Mouse (Mus musculus): ENCODE results near the gene Lrrc66.
A peak's percentile ranks its signal among the peaks of the same experiment; 100 is the strongest.
"Not testable (repeated sequence)": the region's sequence is repeated elsewhere in the genome, so short reads cannot be mapped to it uniquely, and the experiment has no call there.

Gene Lrrc66

GRCm38 (mm10) chr5:73613296-73613695 is 19.0 kb downstream of the Lrrc66 start:
- no peak for DNase-seq (ENCODE audit: low spot score in 2 of 2)

- no peak for DNase-seq (ENCODE audit: low spot score in 2 of 2)
These were observed 21.3 kb downstream of the Lrrc66 start for GRCm38 (mm10) chr5:73611071-73611470.

- DNase-seq (ENCODE audit: low spot score in 2 of 2), result peak in 1 of 2 experiments; percentile 28
These were observed 27.4 kb downstream of the Lrrc66 start for GRCm38 (mm10) chr5:73604964-73605363.

- DNase-seq (ENCODE audit: low spot score in 2 of 2), result no peak
These were observed 27.8 kb downstream of the Lrrc66 start for GRCm38 (mm10) chr5:73604542-73604941.

GRCm38 (mm10) chr5:73602865-73603264 is 29.5 kb downstream of the Lrrc66 start:
- DNase-seq (ENCODE audit: low spot score in 2 of 2), result no peak

- DNase-seq (ENCODE audit: low spot score in 2 of 2), result no peak
These were observed 31.0 kb downstream of the Lrrc66 start for GRCm38 (mm10) chr5:73601361-73601763.

GRCm38 (mm10) chr5:73599991-73600390 is 32.3 kb downstream of the Lrrc66 start:
- no peak for DNase-seq (ENCODE audit: low spot score in 2 of 2)

- no peak for DNase-seq (ENCODE audit: low spot score in 2 of 2)
These were observed 33.2 kb downstream of the Lrrc66 start for GRCm38 (mm10) chr5:73598943-73599695.

GRCm38 (mm10) chr5:73587119-73587518 is 45.2 kb downstream of the Lrrc66 start:
- no peak for DNase-seq (ENCODE audit: low spot score in 2 of 2)

- DNase-seq (ENCODE audit: low spot score in 2 of 2), result no peak
These were observed 45.7 kb downstream of the Lrrc66 start for GRCm38 (mm10) chr5:73586597-73586996.

- no peak for DNase-seq (ENCODE audit: low spot score in 2 of 2)
These were observed 46.9 kb downstream of the Lrrc66 start for GRCm38 (mm10) chr5:73585212-73586115.

GRCm38 (mm10) chr5:73584011-73584410 is 48.3 kb downstream of the Lrrc66 start:
- not testable (repeated sequence) for DNase-seq (ENCODE audit: low spot score in 2 of 2)

- DNase-seq (ENCODE audit: low spot score in 2 of 2), result no peak
These were observed 54.2 kb downstream of the Lrrc66 start for GRCm38 (mm10) chr5:73578131-73578530.

GRCm38 (mm10) chr5:73576708-73577107 is 55.6 kb downstream of the Lrrc66 start:
- peak in 1 of 2 experiments; percentile 54 for DNase-seq (ENCODE audit: low spot score in 2 of 2)

- DNase-seq (ENCODE audit: low spot score in 2 of 2), result no peak
These were observed 57.7 kb downstream of the Lrrc66 start for GRCm38 (mm10) chr5:73574616-73575015.

- no peak for DNase-seq (ENCODE audit: low spot score in 2 of 2)
These were observed 58.5 kb downstream of the Lrrc66 start for GRCm38 (mm10) chr5:73573789-73574188.

- no peak for DNase-seq (ENCODE audit: low spot score in 2 of 2)
These were observed 59.5 kb downstream of the Lrrc66 start for GRCm38 (mm10) chr5:73572846-73573245.

- no peak for DNase-seq (ENCODE audit: low spot score in 2 of 2)
These were observed 60.8 kb downstream of the Lrrc66 start for GRCm38 (mm10) chr5:73571395-73572156.

- DNase-seq (ENCODE audit: low spot score in 2 of 2), result no peak
These were observed 63.1 kb downstream of the Lrrc66 start for GRCm38 (mm10) chr5:73569181-73569580.

- DNase-seq (ENCODE audit: low spot score in 2 of 2), result no peak
These were observed 65.4 kb downstream of the Lrrc66 start for GRCm38 (mm10) chr5:73566892-73567291.

GRCm38 (mm10) chr5:73566119-73566518 is 66.2 kb downstream of the Lrrc66 start:
- no peak for DNase-seq (ENCODE audit: low spot score in 2 of 2)

GRCm38 (mm10) chr5:73564038-73564437 is 68.3 kb downstream of the Lrrc66 start:
- DNase-seq (ENCODE audit: low spot score in 2 of 2), result no peak
